Mouse (Mus musculus) retina, embryonic 14.5 days (tissue): ENCODE results near the gene Osmr.

Experiments
- DNase-seq: peaks from one replicate; pipeline ENCODE4 v3.0.0-alpha.2; 2015; ENCODE audit warnings: low spot score

Gene Osmr

DNA sequence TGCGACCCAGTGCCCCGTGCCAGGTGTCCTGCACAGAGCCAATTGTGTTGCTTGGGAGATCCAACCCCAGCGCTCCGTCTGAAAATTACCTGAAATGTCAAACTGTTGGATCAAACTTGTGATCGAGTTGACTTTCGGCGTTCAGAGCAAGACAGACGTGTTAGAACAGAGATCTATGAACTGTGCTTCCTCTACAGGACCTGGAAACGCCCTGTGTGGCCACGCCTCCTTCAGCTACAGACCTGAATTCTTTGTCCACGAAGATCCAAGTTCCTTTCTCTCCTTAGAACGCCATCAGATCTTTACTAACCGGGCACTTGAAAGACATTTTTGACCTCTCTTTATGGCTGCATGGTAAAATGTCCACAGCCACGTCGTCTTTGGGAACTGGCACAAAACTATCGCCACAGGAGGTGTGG lies at the start of gene Osmr:
TSS of gene Osmr (minus strand) at position 369 of the 419 bp plus-strand sequence.
- peak; percentile 6 for DNase-seq

GRCm38 (mm10) chr15:6919406-6919805 lies 44.6 kb upstream of the Osmr start:
- DNase-seq: no peak

- DNase-seq: no peak
Measured at GRCm38 (mm10) chr15:6914163-6914562, 39.4 kb upstream of the Osmr start.

- peak; percentile 89 for DNase-seq
Measured at GRCm38 (mm10) chr15:6909669-6910068, 34.9 kb upstream of the Osmr start.

- no peak for DNase-seq
Measured at GRCm38 (mm10) chr15:6909084-6909483, 34.3 kb upstream of the Osmr start.

- no peak for DNase-seq
Measured at GRCm38 (mm10) chr15:6908601-6909000, 33.8 kb upstream of the Osmr start.

DNA sequence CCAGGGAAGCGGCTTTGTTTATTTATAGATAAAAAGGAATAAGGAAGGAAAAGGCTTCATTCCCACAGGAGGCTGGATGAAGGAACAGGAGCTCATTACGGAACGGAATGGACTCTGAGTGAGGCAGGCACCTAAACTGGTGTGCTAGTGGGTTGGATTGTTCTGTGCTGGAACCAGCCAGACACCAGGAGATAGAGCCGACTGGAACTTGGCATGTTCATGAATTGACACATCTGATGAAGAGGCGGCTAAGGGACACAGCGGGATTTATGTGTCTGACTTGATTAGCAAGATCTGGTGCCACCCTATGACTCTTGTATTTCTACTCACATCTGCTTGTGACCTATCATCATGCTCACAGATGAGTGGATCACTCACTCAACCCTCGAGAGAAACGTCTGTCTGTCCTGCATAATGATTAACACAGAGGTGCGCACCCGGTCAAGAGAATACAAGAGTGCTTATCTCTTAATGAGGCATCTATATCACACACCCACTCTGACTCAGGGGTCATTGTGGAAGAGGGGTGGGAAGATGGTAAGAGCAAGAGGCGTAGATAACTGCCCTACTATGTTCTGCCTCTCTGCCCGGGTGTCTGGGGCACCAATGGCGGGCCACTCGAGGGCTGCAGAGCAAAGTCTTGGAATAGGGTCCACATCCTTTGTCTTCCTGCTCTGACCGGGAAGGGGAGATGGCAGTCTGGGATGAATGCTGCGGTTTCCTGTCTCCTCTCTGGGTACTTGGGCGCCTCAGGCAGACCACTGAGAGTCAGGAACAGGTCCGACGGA lies 31.7 kb upstream of the Osmr start:
- DNase-seq: no peak

DNA sequence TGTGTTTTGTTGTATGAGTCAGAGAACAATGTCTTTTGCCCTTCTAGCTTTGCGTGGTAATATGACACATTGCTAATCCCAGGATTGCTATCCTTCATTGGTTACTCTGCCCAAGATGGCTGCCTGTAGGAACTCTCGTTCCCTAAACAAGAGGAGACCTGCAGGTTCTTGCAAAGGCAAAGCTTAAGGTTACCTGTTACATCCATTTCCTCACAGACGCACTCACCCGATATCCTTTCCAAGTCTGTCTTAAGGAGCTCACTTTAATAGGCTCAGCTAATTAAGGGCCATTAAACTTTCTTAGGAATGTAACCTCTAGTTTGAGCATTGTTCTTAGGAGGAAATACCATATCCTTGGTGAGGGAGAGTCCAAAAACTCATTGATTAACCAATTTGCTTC lies 31.0 kb upstream of the Osmr start:
- DNase-seq: no peak

- DNase-seq: no peak
Measured at GRCm38 (mm10) chr15:6903286-6903975, 28.7 kb upstream of the Osmr start.

DNA sequence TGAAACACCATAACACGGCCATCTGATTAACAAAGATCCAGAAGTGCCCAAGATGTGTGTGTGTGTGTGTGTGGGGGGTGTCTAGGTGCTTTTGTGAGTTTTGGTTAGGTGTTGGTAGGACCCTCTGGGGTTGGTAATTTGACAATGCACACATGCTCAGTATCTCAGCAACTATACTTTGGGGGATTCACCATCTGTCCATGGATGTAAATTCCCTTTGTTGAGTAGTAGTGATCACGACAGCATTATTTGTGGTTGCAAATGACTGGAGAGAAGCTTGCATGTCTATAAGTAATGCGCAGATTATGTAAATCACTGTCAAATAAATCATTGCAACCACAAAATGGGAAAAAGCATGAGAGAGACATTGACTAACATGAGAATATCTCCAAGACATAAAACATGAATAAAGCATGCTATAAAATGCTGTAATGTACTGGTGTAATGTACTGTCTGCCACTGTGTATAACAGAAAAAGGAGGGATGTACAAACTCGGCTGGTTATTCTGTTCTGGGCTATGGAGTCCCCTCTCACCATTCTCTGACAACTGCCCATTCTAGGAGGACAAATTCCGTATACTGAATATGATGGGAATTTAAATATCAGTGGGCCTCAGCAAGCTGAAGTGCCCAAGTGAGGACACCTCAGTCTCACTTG lies 27.3 kb upstream of the Osmr start:
- no peak for DNase-seq

GRCm38 (mm10) chr15:6901236-6901635 lies 26.5 kb upstream of the Osmr start:
- DNase-seq: no peak

- no peak for DNase-seq
Measured at GRCm38 (mm10) chr15:6884260-6884659, 9.5 kb upstream of the Osmr start.

DNA sequence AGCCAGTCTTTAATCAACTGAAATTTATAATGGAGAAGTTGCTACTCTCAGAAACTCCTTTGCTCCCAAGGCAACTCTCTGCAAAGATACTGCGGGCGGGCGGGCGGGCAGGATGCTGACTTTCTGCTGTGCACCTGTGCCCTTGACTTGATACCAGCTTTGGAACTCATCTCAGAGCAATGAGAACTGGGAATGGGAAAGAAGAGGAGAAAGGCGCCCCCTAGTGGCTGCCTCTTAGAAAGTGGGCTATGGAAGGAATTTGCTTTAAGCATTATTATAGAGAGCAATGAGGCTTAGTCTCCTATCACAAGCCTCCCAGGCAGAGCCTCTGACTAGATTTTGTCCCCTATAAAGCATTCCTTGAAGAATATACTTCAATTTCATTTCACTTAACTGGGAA lies 9.0 kb upstream of the Osmr start:
- DNase-seq: peak; percentile 84

GRCm38 (mm10) chr15:6883091-6883490 lies 8.3 kb upstream of the Osmr start:
- no peak for DNase-seq

DNA sequence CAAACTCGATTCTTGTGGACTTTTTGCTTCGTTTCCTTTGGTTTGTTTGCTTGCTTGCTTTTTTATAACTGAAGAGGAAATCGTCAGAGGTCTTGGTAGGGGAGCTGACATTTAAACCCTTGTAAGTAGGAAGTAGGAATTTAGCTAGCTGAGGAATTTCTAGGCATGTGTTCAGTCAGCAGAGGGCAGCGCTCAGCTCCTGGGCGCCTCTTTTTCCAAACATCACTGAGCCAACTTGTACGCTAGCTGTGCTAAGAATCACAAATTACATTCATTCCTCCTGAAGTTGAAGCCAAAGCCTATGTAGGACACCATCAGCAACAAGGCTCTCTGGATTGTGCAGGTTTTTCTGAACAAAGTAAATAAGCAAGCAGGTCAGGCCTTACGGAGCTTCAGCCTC lies 7.4 kb upstream of the Osmr start:
- DNase-seq: peak; percentile 48

GRCm38 (mm10) chr15:6881211-6881610 lies 6.4 kb upstream of the Osmr start:
- DNase-seq: no peak

DNA sequence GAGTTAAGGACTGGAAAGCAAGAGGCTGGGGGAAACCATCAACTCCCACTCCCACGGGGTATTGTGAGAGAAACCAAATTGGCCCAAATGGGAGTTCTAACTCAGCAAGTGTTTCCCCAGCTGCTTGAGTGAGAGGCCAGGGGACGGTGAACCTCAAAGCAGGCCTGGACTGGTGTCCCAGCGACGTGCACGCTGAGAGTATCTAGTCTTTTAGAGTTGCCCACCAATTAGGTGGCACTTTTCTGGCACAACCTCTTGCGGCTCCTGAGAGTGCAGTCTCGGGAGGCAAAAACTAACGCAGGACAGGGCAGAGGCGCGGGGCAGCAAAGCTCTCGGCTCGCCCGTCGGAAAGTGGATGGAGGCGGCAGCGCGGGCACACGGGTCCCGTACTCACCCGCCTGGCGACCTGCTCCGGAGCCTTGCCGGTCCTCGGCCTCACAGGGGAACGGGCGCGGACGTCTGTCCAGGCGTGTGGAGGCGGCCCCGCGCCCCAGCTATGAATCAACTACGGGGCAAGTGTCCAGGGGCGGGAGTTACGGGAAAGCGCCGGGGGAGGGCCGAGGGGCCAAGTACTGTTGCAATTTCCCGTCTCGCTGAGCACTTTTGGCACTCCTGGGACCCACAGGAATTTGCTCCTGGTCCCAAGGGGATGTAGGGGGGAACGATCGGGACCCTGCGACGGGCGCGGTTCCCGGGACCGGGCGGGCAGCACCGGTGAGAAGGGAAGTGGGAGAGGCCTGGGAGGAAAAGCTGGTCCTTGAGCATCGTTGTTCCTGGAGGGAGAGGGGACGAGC lies 765 bp downstream of the Osmr start:
- DNase-seq: peak; percentile 39

GRCm38 (mm10) chr15:6873154-6873806 lies 1.5 kb downstream of the Osmr start:
- peak; percentile 11 for DNase-seq

GRCm38 (mm10) chr15:6871621-6872359 lies 3.0 kb downstream of the Osmr start:
- no peak for DNase-seq

GRCm38 (mm10) chr15:6866888-6867287 lies 7.9 kb downstream of the Osmr start:
- DNase-seq: no peak

DNA sequence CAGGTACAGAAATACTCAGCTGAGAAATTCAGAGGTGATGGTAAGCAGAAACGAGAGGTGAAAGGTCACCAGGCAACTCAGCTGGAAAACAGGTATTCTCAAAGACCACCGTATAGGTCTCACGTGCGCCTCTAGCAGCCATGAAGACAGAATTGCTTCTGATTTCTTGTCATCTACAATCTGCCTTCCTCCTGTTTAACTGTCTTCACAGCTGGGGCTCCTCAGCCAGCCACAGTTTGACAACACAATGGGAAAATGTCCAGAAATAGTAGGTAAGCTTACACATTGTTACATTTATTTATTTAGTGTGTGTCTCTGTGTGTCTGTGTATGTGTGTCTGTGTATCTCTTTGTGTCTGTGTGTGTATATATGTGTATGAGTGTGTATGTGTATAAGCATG lies 12.6 kb downstream of the Osmr start:
- DNase-seq: no peak
